Mouse (Mus musculus): ENCODE measurements around the gene Emp1. TPM values are rescaled to one million over a fixed set of nuclear protein-coding genes. Genes with fewer than 3 reads are reported as not detected.

Emp1 gene
- polyA plus RNA-seq, 1 experiment: 222 TPM

GRCm38 (mm10) chr6:135373357-135373756 lies 11.0 kb downstream of the Emp1 start:
- TF ChIP-seq MYOD1 (IDR thresholded peaks at IDR 0.05; ENCODE audit: control insufficient read depth, insufficient read length, low read depth) (no peak), CEBPB (IDR thresholded peaks at IDR 0.05; ENCODE audit: low read depth) (no peak), MAX (IDR thresholded peaks at IDR 0.05) (no peak), CTCF (IDR thresholded peaks at IDR 0.05; ENCODE audit: control insufficient read depth, insufficient read depth, insufficient read length) (no peak), MYOG (IDR thresholded peaks at IDR 0.05; ENCODE audit: control insufficient read depth, extremely low read depth, insufficient read length) (no peak), USF1 (IDR thresholded peaks at IDR 0.05; ENCODE audit: low read depth) (no peak), FOSL1 (IDR thresholded peaks at IDR 0.05; ENCODE audit: insufficient read depth, low read length, poor library complexity, severe bottlenecking) (no peak)
- Histone ChIP-seq H3K4me3 (ENCODE audit: insufficient read depth, poor library complexity, severe bottlenecking) (no peak overlapping the region), H3K36me3 (ENCODE audit: control insufficient read depth, insufficient read depth) (peaks cover 95% of the 10 kb centered on the region), H3K79me3 (ENCODE audit: low read depth) (peaks cover 91% of the 10 kb centered on the region), H3K27me3 (ENCODE audit: control insufficient read depth, insufficient read depth, insufficient read length) (no peaks in the 10 kb centered on the region), H3K79me2 (ENCODE audit: control insufficient read depth, insufficient read depth) (peaks cover 100% of the 10 kb centered on the region), H3ac (ENCODE audit: control insufficient read depth, insufficient read length, low read depth) (no peak overlapping the region)

DNA sequence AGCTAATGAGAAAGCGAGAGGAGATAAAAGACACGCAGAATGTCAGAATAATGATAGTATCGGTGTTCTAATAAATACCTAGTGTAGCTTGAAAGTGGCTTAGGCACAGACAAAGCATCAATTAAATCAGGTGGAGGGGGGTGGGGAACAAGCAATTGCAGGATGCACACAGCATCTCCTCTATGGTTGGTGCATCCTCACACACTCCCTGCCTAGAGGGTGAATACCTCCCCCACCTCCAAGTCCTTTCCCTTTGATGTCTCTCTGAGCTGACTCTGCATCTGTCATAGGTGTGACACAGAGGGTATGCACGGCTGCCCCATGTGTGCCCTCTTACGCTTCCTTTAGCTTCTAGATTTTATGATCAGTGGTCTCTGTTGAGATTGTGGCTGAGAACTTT lies 13.5 kb downstream of the Emp1 start:
- no peak for TF ChIP-seq FOSL1 (IDR thresholded peaks at IDR 0.05; ENCODE audit: insufficient read depth, low read length, poor library complexity, severe bottlenecking)
- TF ChIP-seq MYOG (IDR thresholded peaks at IDR 0.05; ENCODE audit: control insufficient read depth, extremely low read depth, insufficient read length): no peak
- TF ChIP-seq CTCF (IDR thresholded peaks at IDR 0.05; ENCODE audit: control insufficient read depth, insufficient read depth, insufficient read length): no peak
- TF ChIP-seq MYOD1 (IDR thresholded peaks at IDR 0.05; ENCODE audit: control insufficient read depth, insufficient read length, low read depth): no peak
- no peak for TF ChIP-seq USF1 (IDR thresholded peaks at IDR 0.05; ENCODE audit: low read depth)
- TF ChIP-seq MAX (IDR thresholded peaks at IDR 0.05): no peak
- TF ChIP-seq CEBPB (IDR thresholded peaks at IDR 0.05; ENCODE audit: low read depth): no peak
- no peak overlapping the region for H3K4me3 ChIP-seq (ENCODE audit: insufficient read depth, poor library complexity, severe bottlenecking)

GRCm38 (mm10) chr6:135376248-135376647 lies 13.9 kb downstream of the Emp1 start:
- Histone ChIP-seq H3ac (ENCODE audit: control insufficient read depth, insufficient read length, low read depth) (no peak overlapping the region), H3K79me2 (ENCODE audit: control insufficient read depth, insufficient read depth) (peaks cover 77% of the 10 kb centered on the region), H3K79me3 (ENCODE audit: low read depth) (peaks cover 62% of the 10 kb centered on the region), H3K36me3 (ENCODE audit: control insufficient read depth, insufficient read depth) (peaks cover 99% of the 10 kb centered on the region), H3K4me3 (ENCODE audit: insufficient read depth, poor library complexity, severe bottlenecking) (no peak overlapping the region), H3K27me3 (ENCODE audit: control insufficient read depth, insufficient read depth, insufficient read length) (no peaks in the 10 kb centered on the region)
- TF ChIP-seq FOSL1 (IDR thresholded peaks at IDR 0.05; ENCODE audit: insufficient read depth, low read length, poor library complexity, severe bottlenecking) (no peak), MAX (IDR thresholded peaks at IDR 0.05) (no peak), CEBPB (IDR thresholded peaks at IDR 0.05; ENCODE audit: low read depth) (no peak), MYOD1 (IDR thresholded peaks at IDR 0.05; ENCODE audit: control insufficient read depth, insufficient read length, low read depth) (no peak), USF1 (IDR thresholded peaks at IDR 0.05; ENCODE audit: low read depth) (no peak), MYOG (IDR thresholded peaks at IDR 0.05; ENCODE audit: control insufficient read depth, extremely low read depth, insufficient read length) (no peak), CTCF (IDR thresholded peaks at IDR 0.05; ENCODE audit: control insufficient read depth, insufficient read depth, insufficient read length) (no peak)

More for the DNA sequence above, 13.5 kb downstream of the Emp1 start:
- Histone ChIP-seq H3ac (ENCODE audit: control insufficient read depth, insufficient read length, low read depth) (no peak overlapping the region), H3K36me3 (ENCODE audit: control insufficient read depth, insufficient read depth) (peaks cover 99% of the 10 kb centered on the region), H3K79me2 (ENCODE audit: control insufficient read depth, insufficient read depth) (peaks cover 81% of the 10 kb centered on the region), H3K27me3 (ENCODE audit: control insufficient read depth, insufficient read depth, insufficient read length) (no peaks in the 10 kb centered on the region), H3K79me3 (ENCODE audit: low read depth) (peaks cover 66% of the 10 kb centered on the region)

GRCm38 (mm10) chr6:135377583-135378319 lies 15.4 kb downstream of the Emp1 start:
- peaks cover 62% of the 10 kb centered on the region for H3K79me2 ChIP-seq (ENCODE audit: control insufficient read depth, insufficient read depth)
- H3K27me3 ChIP-seq (ENCODE audit: control insufficient read depth, insufficient read depth, insufficient read length): no peaks in the 10 kb centered on the region
- no peak overlapping the region for H3ac ChIP-seq (ENCODE audit: control insufficient read depth, insufficient read length, low read depth)
- peaks cover 100% of the 10 kb centered on the region for H3K36me3 ChIP-seq (ENCODE audit: control insufficient read depth, insufficient read depth)
- TF ChIP-seq MAX (IDR thresholded peaks at IDR 0.05): no peak
- no peak for TF ChIP-seq CTCF (IDR thresholded peaks at IDR 0.05; ENCODE audit: control insufficient read depth, insufficient read depth, insufficient read length)
- TF ChIP-seq USF1 (IDR thresholded peaks at IDR 0.05; ENCODE audit: low read depth): no peak
- TF ChIP-seq MYOG (IDR thresholded peaks at IDR 0.05; ENCODE audit: control insufficient read depth, extremely low read depth, insufficient read length): no peak
- no peak for TF ChIP-seq MYOD1 (IDR thresholded peaks at IDR 0.05; ENCODE audit: control insufficient read depth, insufficient read length, low read depth)
- TF ChIP-seq FOSL1 (IDR thresholded peaks at IDR 0.05; ENCODE audit: insufficient read depth, low read length, poor library complexity, severe bottlenecking): no peak
- H3K79me3 ChIP-seq (ENCODE audit: low read depth): peaks cover 47% of the 10 kb centered on the region
- H3K4me3 ChIP-seq (ENCODE audit: insufficient read depth, poor library complexity, severe bottlenecking): no peak overlapping the region

- Histone ChIP-seq H3K27me3 (ENCODE audit: control insufficient read depth, insufficient read depth, insufficient read length) (no peaks in the 10 kb centered on the region), H3K79me3 (ENCODE audit: low read depth) (no peaks in the 10 kb centered on the region), H3K36me3 (ENCODE audit: control insufficient read depth, insufficient read depth) (peaks cover 54% of the 10 kb centered on the region), H3ac (ENCODE audit: control insufficient read depth, insufficient read length, low read depth) (no peak overlapping the region), H3K4me3 (ENCODE audit: insufficient read depth, poor library complexity, severe bottlenecking) (no peak overlapping the region), H3K79me2 (ENCODE audit: control insufficient read depth, insufficient read depth) (no peaks in the 10 kb centered on the region)
- no peak for TF ChIP-seq MYOD1 (IDR thresholded peaks at IDR 0.05; ENCODE audit: control insufficient read depth, insufficient read length, low read depth)
- TF ChIP-seq CTCF (IDR thresholded peaks at IDR 0.05; ENCODE audit: control insufficient read depth, insufficient read depth, insufficient read length): no peak
- no peak for TF ChIP-seq MYOG (IDR thresholded peaks at IDR 0.05; ENCODE audit: control insufficient read depth, extremely low read depth, insufficient read length)
- TF ChIP-seq CEBPB (IDR thresholded peaks at IDR 0.05; ENCODE audit: low read depth): no peak
- TF ChIP-seq USF1 (IDR thresholded peaks at IDR 0.05; ENCODE audit: low read depth): no peak
- no peak for TF ChIP-seq FOSL1 (IDR thresholded peaks at IDR 0.05; ENCODE audit: insufficient read depth, low read length, poor library complexity, severe bottlenecking)
- no peak for TF ChIP-seq MAX (IDR thresholded peaks at IDR 0.05)
These were observed 21.6 kb downstream of the Emp1 start for GRCm38 (mm10) chr6:135383919-135384318.

Data from C2C12 (cell line).